Mouse (Mus musculus) limb, embryonic 12.5 days (tissue): ENCODE measurements around the gene Lin9. TPM values are rescaled to one million over a fixed set of nuclear protein-coding genes. Genes with fewer than 3 reads are reported as not detected.

Source experiments
- polyA plus RNA-seq: library from polyadenylated mRNA; unstranded; fragments of >200 nt; fragmentation: Nextera tagmentation; extraction: Ambion mirVana; gene quantifications from 2 replicates; pipeline ENCODE4 v1.2.1, GENCODE M21; 2016

Lin9 gene
- polyA plus RNA-seq, 1 experiment from 2014 or later: 29.8 TPM

Other genes with a start within 250 kb of the Lin9 start
- 1.7 and 1.8 TPM in 2 replicates for gene Stum, start 157.6 kb upstream of the Lin9 start, polyA plus RNA-seq
- 202 and 203 TPM in 2 replicates for gene Parp1, start 72.2 kb upstream of the Lin9 start, polyA plus RNA-seq
- 0.18 and 0.20 TPM in 2 replicates for gene Mixl1, start 55.9 kb downstream of the Lin9 start, polyA plus RNA-seq
- gene Acbd3, start 84.9 kb downstream of the Lin9 start, polyA plus RNA-seq: 25.3 and 26.9 TPM in 2 replicates
- 3,393 and 3,612 TPM in 2 replicates for gene H3f3a, start 172.8 kb downstream of the Lin9 start, polyA plus RNA-seq
- gene Sde2, start 210.0 kb downstream of the Lin9 start, polyA plus RNA-seq: 47.0 and 47.6 TPM in 2 replicates